Mouse (Mus musculus) small intestine, adult 10 weeks (tissue): Measurements from ENCODE around the gene Mia. TPM values are rescaled to one million over a fixed set of nuclear protein-coding genes. Genes with fewer than 3 reads are reported as not detected.

Experiments used
- polyA plus RNA-seq: library from polyadenylated mRNA; stranded (reverse); fragments of 350-450 nt; fragmentation: Illumina TruSeq; extraction: RNeasy Lipid Tissue Mini Kit (QIAGEN cat#74804); gene quantifications from one replicate; pipeline ENCODE4 v1.2.3, GENCODE M21; 2014; ENCODE audit warnings: low replicate concordance

The Mia gene
- not detected for polyA plus RNA-seq

DNA sequence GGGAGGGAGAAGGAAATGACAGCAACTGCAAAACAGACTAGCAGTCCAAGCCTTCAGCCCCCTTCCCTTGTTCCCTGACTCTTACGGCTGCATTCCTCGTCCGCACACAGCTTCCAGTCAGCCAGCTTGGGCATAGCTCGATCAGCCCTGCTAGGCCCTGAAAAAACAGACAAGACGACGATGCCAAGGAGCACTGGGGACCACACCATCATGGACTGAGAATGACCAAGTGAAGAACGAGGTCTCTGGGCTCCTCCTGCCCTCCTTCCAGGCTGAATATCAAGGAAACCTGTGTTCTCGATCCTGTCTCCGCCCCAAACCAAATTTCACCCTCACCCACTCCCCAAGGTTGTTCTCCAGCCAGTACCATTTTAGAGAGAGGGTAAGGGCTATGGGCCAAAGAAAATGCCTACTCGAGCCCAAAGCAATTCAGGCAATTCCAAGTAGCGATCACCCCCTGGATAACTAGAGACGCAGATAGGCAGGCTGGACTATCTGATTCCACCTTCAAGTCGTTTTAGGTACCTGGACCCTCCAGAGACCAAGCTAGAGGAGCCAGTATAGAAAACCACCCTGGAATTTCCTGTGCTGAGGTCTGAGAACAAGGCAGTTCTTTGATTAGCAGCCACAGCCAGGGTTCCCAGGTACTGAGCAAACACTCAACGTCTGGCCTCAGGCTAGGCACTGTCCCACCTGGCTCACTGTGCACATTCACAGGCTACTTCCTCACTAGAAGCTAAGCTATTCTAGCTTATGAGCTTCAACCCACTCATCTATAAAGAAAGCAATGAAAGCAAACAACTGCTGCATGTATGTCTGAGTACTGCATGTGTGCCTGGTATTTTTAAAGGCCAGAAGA, at the start of gene Mia, which contains the start of gene Gm21983:
Mia (minus strand) TSS at position 321 of the 859 bp plus-strand sequence.
Gm21983 (minus strand) TSS at position 250 of the 859 bp plus-strand sequence.

DNA sequence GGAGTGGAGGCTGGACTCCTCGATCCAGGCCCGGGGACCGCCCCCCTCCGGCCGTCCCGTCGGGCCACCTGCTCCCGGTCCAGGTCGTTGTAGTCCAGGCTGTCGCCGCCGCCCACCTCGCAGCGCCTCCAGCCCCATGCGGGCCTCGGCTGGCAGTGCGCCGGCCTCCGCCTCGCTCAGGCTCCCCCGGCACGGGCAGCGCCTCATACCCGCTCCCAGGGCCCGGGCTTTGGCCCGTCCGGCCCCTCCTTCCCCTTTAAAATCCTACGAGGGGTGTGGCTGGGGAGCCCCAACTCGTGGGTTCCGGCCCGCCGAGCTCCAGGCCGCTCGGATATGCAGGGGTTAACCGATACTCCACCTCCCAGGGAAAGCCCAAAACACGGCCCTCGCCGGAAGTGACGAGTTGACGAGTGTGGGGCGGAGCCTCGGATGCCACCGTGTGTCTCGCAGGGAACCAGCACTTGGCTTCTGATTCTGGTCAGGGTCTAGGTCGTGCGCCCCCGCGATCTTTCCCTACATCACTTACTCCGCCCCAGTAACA, 47.4 kb upstream of the Mia start, which contains the start of gene Itpkc:
Itpkc (minus strand) TSS at position 381 of the 541 bp plus-strand sequence.

DNA sequence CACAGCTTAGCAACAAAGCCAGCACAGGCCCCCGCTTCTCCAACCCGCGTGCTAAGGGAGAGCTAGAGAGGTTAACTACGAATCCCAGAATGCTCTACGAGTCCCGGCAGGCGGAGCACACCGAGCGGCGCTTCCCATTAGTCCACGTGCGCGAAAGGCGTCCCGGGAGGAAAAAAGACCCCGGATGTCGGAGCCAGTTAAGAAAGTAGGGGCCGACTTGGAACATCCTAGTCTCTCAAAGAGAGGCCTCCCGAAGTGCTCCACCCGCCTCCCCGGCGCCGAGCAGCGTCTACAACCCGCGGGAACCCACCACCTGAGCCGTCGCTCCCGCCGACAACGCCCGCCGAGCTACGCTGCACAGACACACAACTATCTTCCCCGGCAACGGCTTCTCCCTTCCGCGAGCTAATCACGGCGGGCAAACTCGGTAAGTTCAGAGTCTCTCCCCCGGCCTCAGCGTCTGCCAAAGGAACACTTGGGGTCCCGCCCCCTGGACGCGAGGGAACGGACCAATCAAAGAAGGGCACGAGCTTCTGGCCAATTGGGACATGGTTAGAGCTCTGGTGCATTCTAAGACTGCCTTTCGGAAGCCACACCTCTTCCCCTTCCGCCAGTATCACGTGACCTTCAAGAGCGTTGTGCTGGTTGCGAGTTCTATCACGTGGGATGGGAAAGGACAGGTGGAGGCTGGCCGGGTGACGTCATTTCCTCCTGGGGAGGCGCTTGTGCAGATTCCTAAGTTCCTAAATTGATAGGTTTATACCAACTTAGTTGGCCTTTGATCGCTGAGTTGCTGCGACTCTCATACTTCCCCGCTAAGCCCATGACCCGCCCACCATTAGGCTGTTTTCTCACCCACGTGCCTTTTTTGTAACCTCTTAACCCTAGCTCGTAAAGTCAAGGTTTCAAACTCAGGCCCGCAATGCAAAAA, 15.0 kb upstream of the Mia start, which contains the start of the genes BC024978 and Snrpa:
BC024978 (plus strand) TSS at position 101 of the 931 bp plus-strand sequence.
Snrpa (minus strand) TSS at position 591 of the 931 bp plus-strand sequence.

DNA sequence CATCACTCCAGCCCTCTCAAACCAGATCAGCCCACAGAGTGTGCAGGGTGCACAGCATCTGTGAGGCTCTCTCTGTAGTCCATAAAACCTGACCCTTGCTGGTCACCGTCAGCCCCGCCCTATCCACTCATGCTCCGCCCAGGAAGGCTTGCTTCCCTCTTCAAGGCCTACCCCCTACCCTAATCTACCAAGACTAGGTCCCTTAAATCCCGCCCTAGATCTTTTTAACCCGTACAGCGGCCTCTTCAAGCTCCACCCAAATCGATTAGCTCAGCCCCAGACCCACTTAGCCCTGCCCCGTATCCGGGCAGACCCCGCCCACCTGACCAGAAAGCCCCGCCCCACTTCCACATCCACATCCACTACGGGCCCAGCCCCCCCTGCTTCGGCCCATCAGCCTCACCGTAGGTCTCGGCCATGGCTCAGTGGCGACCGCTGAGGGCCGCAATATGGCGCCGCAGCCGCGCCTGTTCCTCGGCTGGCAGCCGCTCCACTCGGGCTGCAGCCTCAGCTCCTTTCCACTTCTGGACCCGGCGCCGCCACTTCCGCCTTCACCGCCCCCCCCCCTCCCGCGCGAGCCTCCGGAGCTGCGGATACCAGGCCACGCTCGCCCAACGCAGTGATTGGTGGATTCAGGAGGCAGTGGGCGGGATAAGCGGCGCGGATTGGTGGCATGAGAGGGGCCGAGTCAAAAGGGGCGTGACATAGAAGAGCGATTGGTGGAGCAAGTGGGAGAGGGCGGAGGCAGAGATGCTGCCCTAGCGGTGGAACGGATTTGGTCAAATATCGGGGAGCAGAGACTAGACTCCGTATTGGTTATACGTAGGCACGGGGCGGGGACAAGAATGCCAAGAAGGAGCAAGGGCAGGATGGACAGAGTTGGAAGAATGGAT, 2.4 kb downstream of the Mia start, which contains the start of gene Rab4b:
Rab4b (minus strand) TSS at position 573 of the 893 bp plus-strand sequence.

GRCm38 (mm10) chr7:27166614-27167474, 14.1 kb downstream of the Mia start, which contains the start of gene Egln2:
Gene Egln2, minus strand, starts transcription at chr7:27166802.

GRCm38 (mm10) chr7:27153205-27153764, 27.7 kb downstream of the Mia start, which contains the start of gene Cyp2t4:
Gene Cyp2t4, plus strand, starts transcription at chr7:27153714.

Other genes with a start within 250 kb of the Mia start
- not detected for gene Cyp2a22, start 241.8 kb downstream of the Mia start, polyA plus RNA-seq
- 1.1 TPM for gene Cyp2a12, start 152.1 kb downstream of the Mia start, polyA plus RNA-seq
- gene Cyp2f2, start 61.2 kb downstream of the Mia start, polyA plus RNA-seq, result not detected
- not detected for gene Cyp2t4, start 27.4 kb downstream of the Mia start, polyA plus RNA-seq
- 4.3 TPM for gene Egln2, start 14.4 kb downstream of the Mia start, polyA plus RNA-seq
- gene Rab4b, start 2.3 kb downstream of the Mia start, polyA plus RNA-seq, result 2.8 TPM
- not detected for gene Gm21983, start 71 bp downstream of the Mia start, polyA plus RNA-seq
- gene BC024978, start 14.6 kb upstream of the Mia start, polyA plus RNA-seq, result 4.9 TPM
- gene Snrpa, start 15.1 kb upstream of the Mia start, polyA plus RNA-seq, result 2.3 TPM
- gene Itpkc, start 47.5 kb upstream of the Mia start, polyA plus RNA-seq, result 0.45 TPM
- gene Coq8b, start 51.9 kb upstream of the Mia start, polyA plus RNA-seq, result not detected
- 0.07 TPM for gene Numbl, start 77.3 kb upstream of the Mia start, polyA plus RNA-seq
- gene Ltbp4, start 156.5 kb upstream of the Mia start, polyA plus RNA-seq, result not detected
- gene Shkbp1, start 174.9 kb upstream of the Mia start, polyA plus RNA-seq, result not detected
- not detected for gene Gm20479, start 176.3 kb upstream of the Mia start, polyA plus RNA-seq